Mouse (Mus musculus) heart, postnatal 4 days (tissue): ENCODE measurements around the gene Armc8. TPM values are rescaled to one million over a fixed set of nuclear protein-coding genes. Genes with fewer than 3 reads are reported as not detected.

Experiments used
- DNase-seq: peaks from one replicate; pipeline ENCODE4 v3.0.0; 2021
- total RNA-seq, 2 experiments: library from RNA; stranded (reverse); gene quantifications; 2 replicates each; pipeline ENCODE4 v1.2.3; 2021

Gene Armc8
- total RNA-seq, 2 experiments from 2014 or later, result 27.4 to 28.2 TPM

GRCm38 (mm10) chr9:99444590-99445178 lies 124.0 kb downstream of the Armc8 start:
- peak; percentile 26 for DNase-seq

DNA sequence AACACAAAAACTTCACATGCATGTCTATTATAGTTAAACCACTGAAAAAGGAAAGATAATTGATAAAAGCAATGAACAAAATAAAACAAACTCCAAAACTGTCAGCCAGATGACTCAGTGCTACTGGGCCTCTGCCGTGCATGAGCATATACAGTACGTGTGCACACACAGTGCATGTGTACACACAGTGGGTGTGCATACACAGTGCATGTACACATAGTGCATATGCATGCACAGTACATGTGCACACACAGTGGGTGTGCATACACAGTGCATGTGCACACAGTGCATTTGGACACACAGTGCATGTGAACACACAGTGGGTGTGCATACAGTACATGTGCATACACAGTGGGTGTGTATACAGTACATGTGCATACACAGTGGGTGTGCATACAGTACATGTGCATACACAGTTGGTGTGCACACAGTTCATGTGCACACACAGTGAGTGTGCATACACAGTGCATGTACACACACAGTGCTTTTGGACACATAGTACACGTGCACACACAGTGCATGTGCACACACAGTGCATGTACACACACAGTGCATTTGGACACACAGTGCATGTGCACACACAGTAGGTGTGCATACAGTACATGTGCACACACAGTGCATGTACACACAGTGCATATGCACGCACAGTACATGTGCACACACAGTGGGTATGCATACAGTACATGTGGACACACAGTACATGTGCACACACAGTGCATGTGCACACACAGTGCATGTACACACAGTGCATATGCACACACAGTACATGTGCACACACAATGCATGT lies 126.9 kb downstream of the Armc8 start:
- DNase-seq, result no peak

GRCm38 (mm10) chr9:99440941-99441340 lies 127.8 kb downstream of the Armc8 start:
- DNase-seq, result no peak

- DNase-seq, result no peak
Measured at GRCm38 (mm10) chr9:99439064-99439463, 129.6 kb downstream of the Armc8 start.

- no peak for DNase-seq
Measured at GRCm38 (mm10) chr9:99437781-99438565, 130.7 kb downstream of the Armc8 start.

- no peak for DNase-seq
Measured at GRCm38 (mm10) chr9:99437031-99437764, 131.5 kb downstream of the Armc8 start, which contains the start of gene Mras. Gene Mras, minus strand, starts transcription at chr9:99437381.

DNA sequence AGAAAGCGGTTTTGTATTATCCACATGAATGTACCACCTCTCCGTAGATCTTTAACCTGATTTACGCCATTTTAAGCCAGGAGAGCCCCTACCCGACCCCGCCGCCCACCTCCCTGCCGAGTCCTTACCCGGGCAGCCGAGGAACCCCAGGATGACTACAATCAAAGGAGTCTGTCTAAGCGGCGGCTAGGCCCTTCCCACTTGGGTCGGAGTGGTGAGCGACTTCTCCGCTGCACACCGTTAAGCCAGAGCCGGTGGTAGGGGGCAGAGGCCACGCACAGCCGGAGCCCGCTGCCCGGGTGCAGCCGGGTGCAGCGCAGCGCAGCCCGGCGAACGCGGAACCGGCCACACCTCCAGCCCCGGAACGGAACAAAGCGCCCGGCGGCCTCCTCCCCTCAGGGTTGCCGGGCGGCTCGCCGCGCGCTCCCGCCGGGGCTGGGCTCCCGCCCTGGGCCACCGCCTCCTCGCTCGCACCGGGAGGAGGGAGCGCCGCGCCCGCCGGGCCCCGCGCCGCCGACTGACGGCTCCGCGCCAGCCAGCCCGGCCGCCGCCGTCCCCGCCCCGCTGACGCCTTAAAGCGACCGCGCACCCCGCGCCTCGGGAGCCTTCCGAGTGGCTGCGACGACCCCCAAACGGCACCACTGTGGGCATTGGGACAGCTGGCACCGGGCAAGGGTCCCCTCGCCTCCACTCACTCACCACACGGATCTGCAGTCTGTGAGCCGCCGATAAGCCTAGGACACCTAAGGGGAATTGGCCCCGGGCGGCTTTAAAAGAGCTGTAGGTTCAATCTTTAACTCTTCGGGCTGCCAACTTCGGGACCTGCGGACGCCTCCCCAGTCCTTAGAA lies 132.3 kb downstream of the Armc8 start:
- peak; percentile 82 for DNase-seq

DNA sequence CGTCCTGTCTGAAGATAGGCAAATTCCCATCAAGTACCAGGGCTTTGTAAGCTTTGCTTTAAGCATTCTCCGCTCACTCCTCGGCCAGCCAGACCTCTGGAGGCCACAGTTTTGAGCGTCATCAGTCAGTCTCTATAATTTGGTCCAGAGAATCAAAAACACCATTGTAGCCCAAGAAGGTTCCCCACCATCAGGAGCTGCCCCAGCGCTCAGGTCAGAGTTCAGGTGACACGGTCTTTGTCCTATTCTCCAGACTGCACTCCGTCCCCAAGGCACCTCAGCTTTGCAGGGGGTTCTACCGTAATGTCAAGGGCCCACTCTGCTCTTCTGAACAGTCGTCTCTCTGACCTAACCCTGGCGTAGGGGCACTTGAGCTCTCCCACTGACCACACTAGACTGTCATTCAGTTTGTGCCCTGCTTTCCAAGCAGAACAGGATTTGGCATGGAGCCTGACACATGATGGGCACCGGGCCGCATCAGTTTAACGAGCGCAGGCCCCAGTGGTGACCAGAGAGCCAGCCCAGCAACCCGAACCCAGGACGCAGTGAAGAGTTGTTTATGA lies 133.0 kb downstream of the Armc8 start:
- DNase-seq, result peak; percentile 63

DNA sequence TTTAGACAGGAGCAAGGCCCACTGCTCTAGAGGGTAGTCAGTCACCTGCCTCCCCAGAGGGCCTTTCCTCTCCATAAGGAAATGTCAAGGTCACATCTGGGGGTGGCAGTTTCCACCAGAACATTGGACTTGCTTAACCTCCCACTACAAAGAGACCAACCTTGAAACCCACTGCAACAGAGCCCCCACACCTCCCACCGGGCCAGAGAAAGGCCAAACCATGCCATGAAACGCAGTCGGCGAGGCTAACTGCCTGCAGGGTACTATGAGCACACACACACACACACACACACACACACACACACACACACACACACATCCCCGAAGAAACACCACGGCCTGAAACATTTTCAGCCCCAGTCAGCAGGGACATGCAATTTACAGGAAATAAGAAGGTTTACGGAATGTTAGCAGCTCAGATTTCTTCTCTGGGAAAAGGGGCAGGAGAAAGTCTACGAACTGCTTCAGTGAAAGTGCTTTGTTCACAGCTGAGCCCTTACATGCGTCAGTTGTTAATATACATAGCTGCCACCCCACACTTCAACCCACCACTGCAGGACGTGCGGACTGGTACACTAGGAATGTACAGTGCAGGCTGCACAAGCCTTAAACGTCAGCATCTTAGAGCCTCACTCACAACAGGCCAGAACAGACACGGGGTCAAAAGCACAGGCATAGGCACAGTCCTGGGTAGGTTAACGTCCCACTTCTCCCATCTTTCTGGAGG lies 133.6 kb downstream of the Armc8 start:
- DNase-seq, result peak; percentile 21

DNA sequence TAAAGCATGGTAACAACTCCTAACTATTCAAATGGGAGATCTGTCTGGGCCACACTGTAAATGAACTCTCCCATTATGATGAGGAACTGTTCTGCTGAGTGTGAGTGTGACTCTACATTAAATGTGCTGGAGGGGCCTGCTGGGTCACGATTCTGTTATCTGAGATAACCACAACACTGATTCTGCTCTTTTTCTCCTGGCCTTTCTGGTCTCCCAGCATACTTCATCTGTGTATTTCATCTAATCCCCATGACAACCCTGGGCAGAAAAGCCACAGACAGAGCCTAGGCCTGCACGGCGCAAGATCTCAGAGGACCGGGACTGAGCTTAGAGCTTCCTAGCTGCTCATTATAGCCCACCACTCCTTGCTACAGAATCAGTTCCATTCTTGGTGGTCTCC lies 136.2 kb downstream of the Armc8 start:
- no peak for DNase-seq

- DNase-seq, result no peak
Measured at GRCm38 (mm10) chr9:99431963-99432362, 136.7 kb downstream of the Armc8 start.

GRCm38 (mm10) chr9:99431346-99431745 lies 137.4 kb downstream of the Armc8 start:
- DNase-seq, result no peak

GRCm38 (mm10) chr9:99430806-99431205 lies 137.9 kb downstream of the Armc8 start:
- no peak for DNase-seq

- no peak for DNase-seq
Measured at GRCm38 (mm10) chr9:99429845-99430244, 138.9 kb downstream of the Armc8 start.

DNA sequence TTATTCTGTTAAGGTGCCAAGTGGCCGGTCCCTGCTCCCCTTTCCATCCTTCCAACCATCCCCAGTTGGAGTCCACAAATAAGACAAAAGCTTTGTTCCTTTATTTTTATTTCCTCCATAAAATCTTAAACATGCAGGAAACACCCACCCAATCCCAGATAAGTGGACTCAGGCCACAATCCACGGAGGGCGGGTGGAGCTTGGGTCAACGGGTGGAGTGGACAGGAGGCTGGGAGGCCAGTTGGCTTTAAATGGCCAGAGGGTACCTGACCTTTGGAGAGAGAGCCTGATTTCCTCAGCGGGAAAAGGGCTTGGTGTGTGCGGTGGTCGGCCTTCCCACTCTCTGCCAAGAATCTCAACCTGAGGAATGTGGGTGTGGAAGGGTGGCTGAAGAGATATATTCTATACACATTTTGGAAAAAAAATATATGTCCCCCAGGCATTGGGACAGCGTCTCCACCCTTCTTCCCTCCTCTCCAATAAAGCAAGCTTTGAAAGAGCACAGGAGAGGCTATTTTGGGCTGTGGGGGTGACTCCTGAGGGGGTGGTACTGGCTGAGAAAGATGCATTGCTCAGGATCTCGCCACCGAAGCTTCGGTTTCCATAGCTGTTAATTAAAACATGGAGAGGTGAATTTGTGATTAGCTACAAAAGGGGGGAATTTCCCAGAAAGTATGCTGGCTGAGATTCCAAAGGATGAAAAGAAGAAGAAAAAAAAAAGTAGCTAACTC lies 139.9 kb downstream of the Armc8 start:
- DNase-seq, result no peak
